Mouse (Mus musculus): Measurements from ENCODE around the gene Snd1. TPM values are rescaled to one million over a fixed set of nuclear protein-coding genes. Genes with fewer than 3 reads are reported as not detected.

Gene Snd1
- polyA plus RNA-seq, 1 experiment from 2014 or later, result 113 TPM

GRCm38 (mm10) chr6:28733884-28734647 is 259.1 kb downstream of the Snd1 start:
- Histone ChIP-seq H3K27ac (no peak overlapping the region), H3K9ac (no peak overlapping the region), H3K9me3 (replicated peaks) (no peaks in the 10 kb centered on the region), H3K4me2 (replicated peaks) (no peak overlapping the region), H3K4me3 (no peak overlapping the region), H3K27me3 (no peaks in the 10 kb centered on the region), H3K4me1 (peaks cover 8% of the 10 kb centered on the region), H3K36me3 (no peaks in the 10 kb centered on the region)
- no peak for ATAC-seq (ENCODE audit: low FRiP score)
- 91% methylated on average over 5 of the region's 5 CpGs for WGBS

GRCm38 (mm10) chr6:28735116-28735515 is 260.2 kb downstream of the Snd1 start:
- H3K9ac ChIP-seq, result no peak overlapping the region
- H3K27me3 ChIP-seq, result no peaks in the 10 kb centered on the region
- H3K4me1 ChIP-seq, result no peaks in the 10 kb centered on the region
- H3K4me3 ChIP-seq, result no peak overlapping the region
- H3K9me3 ChIP-seq (replicated peaks), result no peaks in the 10 kb centered on the region
- no peak overlapping the region for H3K27ac ChIP-seq
- no peaks in the 10 kb centered on the region for H3K36me3 ChIP-seq
- 87% methylated on average over 9 of the region's 9 CpGs for WGBS
- ATAC-seq (ENCODE audit: low FRiP score), result no peak
- no peak overlapping the region for H3K4me2 ChIP-seq (replicated peaks)

- Histone ChIP-seq H3K4me2 (replicated peaks) (no peak overlapping the region), H3K9ac (no peak overlapping the region), H3K27me3 (no peaks in the 10 kb centered on the region), H3K9me3 (replicated peaks) (no peaks in the 10 kb centered on the region), H3K4me1 (no peaks in the 10 kb centered on the region), H3K36me3 (no peaks in the 10 kb centered on the region), H3K27ac (no peak overlapping the region), H3K4me3 (no peak overlapping the region)
- 78% methylated on average over 7 of the region's 7 CpGs for WGBS
- ATAC-seq (ENCODE audit: low FRiP score), result no peak
Observed at GRCm38 (mm10) chr6:28736665-28737064, 261.7 kb downstream of the Snd1 start.

GRCm38 (mm10) chr6:28737601-28738000 is 262.7 kb downstream of the Snd1 start:
- H3K36me3 ChIP-seq, result no peaks in the 10 kb centered on the region
- no peak overlapping the region for H3K4me3 ChIP-seq
- no peak overlapping the region for H3K27ac ChIP-seq
- H3K9me3 ChIP-seq (replicated peaks), result no peaks in the 10 kb centered on the region
- WGBS, result 81% methylated on average over 1 of the region's 1 CpGs
- H3K27me3 ChIP-seq, result no peaks in the 10 kb centered on the region
- H3K4me1 ChIP-seq, result no peaks in the 10 kb centered on the region
- ATAC-seq (ENCODE audit: low FRiP score), result no peak
- no peak overlapping the region for H3K4me2 ChIP-seq (replicated peaks)
- no peak overlapping the region for H3K9ac ChIP-seq

- peaks cover 20% of the 10 kb centered on the region for H3K4me1 ChIP-seq
- no peak overlapping the region for H3K9ac ChIP-seq
- 44% methylated on average over 1 of the region's 1 CpGs for WGBS
- ATAC-seq (ENCODE audit: low FRiP score), result no peak; the same call in 1 of the 2 replicates
- no peaks in the 10 kb centered on the region for H3K9me3 ChIP-seq (replicated peaks)
- 0 out of 2 replicates have a peak, but pooled peaks cover 6% of the 10 kb centered on the region for H3K36me3 ChIP-seq
- H3K27ac ChIP-seq, result peak overlapping the region; percentile 7; the same call in 1 of the 2 replicates
- no peaks in the 10 kb centered on the region for H3K27me3 ChIP-seq
- no peak overlapping the region for H3K4me3 ChIP-seq
- H3K4me2 ChIP-seq (replicated peaks), result no peak overlapping the region
Observed at GRCm38 (mm10) chr6:28743586-28743985, 268.6 kb downstream of the Snd1 start.

- Histone ChIP-seq H3K27ac (no peak overlapping the region), H3K9me3 (replicated peaks) (no peaks in the 10 kb centered on the region), H3K4me3 (no peak overlapping the region), H3K27me3 (no peaks in the 10 kb centered on the region), H3K4me1 (peaks cover 20% of the 10 kb centered on the region), H3K4me2 (replicated peaks) (no peak overlapping the region), H3K9ac (no peak overlapping the region), H3K36me3 (0 out of 2 replicates have a peak, but pooled peaks cover 6% of the 10 kb centered on the region)
- 83% methylated on average over 7 of the region's 7 CpGs for WGBS
- ATAC-seq (ENCODE audit: low FRiP score), result no peak
Observed at GRCm38 (mm10) chr6:28745864-28746263, 270.9 kb downstream of the Snd1 start.

GRCm38 (mm10) chr6:28747025-28747424 is 272.1 kb downstream of the Snd1 start:
- Histone ChIP-seq H3K9me3 (replicated peaks) (no peaks in the 10 kb centered on the region), H3K9ac (no peak overlapping the region), H3K4me3 (no peak overlapping the region), H3K27ac (no peak overlapping the region), H3K36me3 (0 out of 2 replicates have a peak, but pooled peaks cover 6% of the 10 kb centered on the region), H3K4me1 (peaks cover 20% of the 10 kb centered on the region), H3K4me2 (replicated peaks) (no peak overlapping the region), H3K27me3 (no peaks in the 10 kb centered on the region)
- no peak for ATAC-seq (ENCODE audit: low FRiP score)
- WGBS, result 97% methylated on average over 5 of the region's 5 CpGs

- Histone ChIP-seq H3K4me1 (peaks cover 17% of the 10 kb centered on the region), H3K9ac (no peak overlapping the region), H3K4me2 (replicated peaks) (no peak overlapping the region), H3K27me3 (no peaks in the 10 kb centered on the region), H3K4me3 (no peak overlapping the region), H3K36me3 (0 out of 2 replicates have a peak, but pooled peaks cover 6% of the 10 kb centered on the region), H3K9me3 (replicated peaks) (no peaks in the 10 kb centered on the region), H3K27ac (no peak overlapping the region)
- 56% methylated on average over 14 of the region's 14 CpGs for WGBS
- ATAC-seq (ENCODE audit: low FRiP score), result peak; percentile 52; the same call in 1 of the 2 replicates
Observed at GRCm38 (mm10) chr6:28747931-28748670, 273.2 kb downstream of the Snd1 start.

- Histone ChIP-seq H3K4me3 (no peak overlapping the region), H3K27ac (no peak overlapping the region), H3K36me3 (0 out of 2 replicates have a peak, but pooled peaks cover 6% of the 10 kb centered on the region), H3K4me1 (peaks cover 8% of the 10 kb centered on the region), H3K9ac (no peak overlapping the region), H3K27me3 (no peaks in the 10 kb centered on the region), H3K9me3 (replicated peaks) (no peaks in the 10 kb centered on the region), H3K4me2 (replicated peaks) (no peak overlapping the region)
- ATAC-seq (ENCODE audit: low FRiP score), result no peak
- WGBS, result 79% methylated on average over 3 of the region's 3 CpGs
Observed at GRCm38 (mm10) chr6:28749224-28749623, 274.3 kb downstream of the Snd1 start.

- 78% methylated on average over 3 of the region's 3 CpGs for WGBS
- Histone ChIP-seq H3K36me3 (0 out of 2 replicates have a peak, but pooled peaks cover 4% of the 10 kb centered on the region), H3K4me1 (peaks cover 13% of the 10 kb centered on the region), H3K4me2 (replicated peaks) (no peak overlapping the region), H3K9me3 (replicated peaks) (no peaks in the 10 kb centered on the region), H3K9ac (no peak overlapping the region), H3K27me3 (no peaks in the 10 kb centered on the region), H3K27ac (no peak overlapping the region), H3K4me3 (no peak overlapping the region)
- no peak for ATAC-seq (ENCODE audit: low FRiP score)
Observed at GRCm38 (mm10) chr6:28751186-28751585, 276.2 kb downstream of the Snd1 start.

- ATAC-seq (ENCODE audit: low FRiP score), result no peak
- no peak overlapping the region for H3K9ac ChIP-seq
- H3K4me1 ChIP-seq, result peaks cover 21% of the 10 kb centered on the region
- H3K27ac ChIP-seq, result no peak overlapping the region
- no peaks in the 10 kb centered on the region for H3K9me3 ChIP-seq (replicated peaks)
- no peak overlapping the region for H3K4me3 ChIP-seq
- no peaks in the 10 kb centered on the region for H3K36me3 ChIP-seq
- H3K4me2 ChIP-seq (replicated peaks), result no peak overlapping the region
- H3K27me3 ChIP-seq, result no peaks in the 10 kb centered on the region
- 92% methylated on average over 5 of the region's 5 CpGs for WGBS
Observed at GRCm38 (mm10) chr6:28753217-28753616, 278.3 kb downstream of the Snd1 start.

GRCm38 (mm10) chr6:28753681-28754080 is 278.7 kb downstream of the Snd1 start:
- H3K27me3 ChIP-seq, result no peaks in the 10 kb centered on the region
- no peak for ATAC-seq (ENCODE audit: low FRiP score)
- H3K36me3 ChIP-seq, result no peaks in the 10 kb centered on the region
- no peak overlapping the region for H3K9ac ChIP-seq
- 78% methylated on average over 5 of the region's 5 CpGs for WGBS
- H3K4me2 ChIP-seq (replicated peaks), result no peak overlapping the region
- peaks cover 17% of the 10 kb centered on the region for H3K4me1 ChIP-seq
- H3K4me3 ChIP-seq, result no peak overlapping the region
- no peak overlapping the region for H3K27ac ChIP-seq
- H3K9me3 ChIP-seq (replicated peaks), result no peaks in the 10 kb centered on the region
